Mouse (Mus musculus) layer of hippocampus, adult 9-11 months (tissue): Measurements from ENCODE around the gene Ralgps1.

Experiments used
- DNase-seq: peaks from one replicate; pipeline ENCODE4 v3.0.0; 2022

Gene Ralgps1

GRCm38 (mm10) chr2:33319934-33320333 is 51.4 kb downstream of the Ralgps1 start:
- no peak for DNase-seq

DNA sequence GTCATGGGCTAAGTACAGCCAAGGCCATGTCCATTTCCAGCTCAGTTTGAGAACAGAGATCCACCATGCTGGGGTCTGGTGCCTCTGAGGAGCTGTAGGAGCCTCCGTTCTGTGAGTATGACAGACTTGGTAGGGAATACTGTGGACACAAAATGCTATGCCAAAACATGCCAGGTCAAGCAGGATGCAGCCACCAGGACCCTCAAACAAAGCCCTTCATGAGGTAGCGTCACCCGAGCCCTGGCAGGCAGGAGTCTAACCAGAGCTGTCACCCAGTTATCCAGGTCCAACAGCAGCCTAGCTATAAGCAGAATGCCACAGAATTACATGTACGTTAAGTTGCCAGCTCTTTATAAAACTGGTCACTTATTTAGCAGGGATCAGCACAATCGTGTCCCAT is 51.8 kb downstream of the Ralgps1 start:
- DNase-seq: no peak

GRCm38 (mm10) chr2:33318491-33318964 is 52.8 kb downstream of the Ralgps1 start:
- peak; percentile 54 for DNase-seq

DNA sequence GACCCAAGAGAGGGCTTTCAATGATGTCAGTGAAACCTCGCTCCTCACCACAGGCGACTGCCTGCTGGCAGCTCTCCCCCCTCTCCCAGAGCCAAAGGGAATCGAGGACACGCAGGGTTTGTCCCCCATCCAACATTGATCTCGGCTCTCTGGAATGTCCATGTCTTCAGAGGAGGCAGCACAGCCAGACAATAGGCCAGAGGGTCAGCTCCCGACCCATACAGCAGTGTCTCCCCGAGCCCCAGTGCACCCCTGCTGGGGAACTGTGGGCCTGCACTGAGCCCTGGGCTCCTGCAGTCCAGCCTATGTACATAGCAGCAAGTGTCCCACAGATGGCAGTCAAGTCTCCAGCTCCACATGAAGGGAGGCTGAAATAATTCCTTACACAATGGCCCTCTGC is 54.8 kb downstream of the Ralgps1 start:
- peak; percentile 75 for DNase-seq

GRCm38 (mm10) chr2:33316063-33316405 is 55.3 kb downstream of the Ralgps1 start:
- no peak for DNase-seq

DNA sequence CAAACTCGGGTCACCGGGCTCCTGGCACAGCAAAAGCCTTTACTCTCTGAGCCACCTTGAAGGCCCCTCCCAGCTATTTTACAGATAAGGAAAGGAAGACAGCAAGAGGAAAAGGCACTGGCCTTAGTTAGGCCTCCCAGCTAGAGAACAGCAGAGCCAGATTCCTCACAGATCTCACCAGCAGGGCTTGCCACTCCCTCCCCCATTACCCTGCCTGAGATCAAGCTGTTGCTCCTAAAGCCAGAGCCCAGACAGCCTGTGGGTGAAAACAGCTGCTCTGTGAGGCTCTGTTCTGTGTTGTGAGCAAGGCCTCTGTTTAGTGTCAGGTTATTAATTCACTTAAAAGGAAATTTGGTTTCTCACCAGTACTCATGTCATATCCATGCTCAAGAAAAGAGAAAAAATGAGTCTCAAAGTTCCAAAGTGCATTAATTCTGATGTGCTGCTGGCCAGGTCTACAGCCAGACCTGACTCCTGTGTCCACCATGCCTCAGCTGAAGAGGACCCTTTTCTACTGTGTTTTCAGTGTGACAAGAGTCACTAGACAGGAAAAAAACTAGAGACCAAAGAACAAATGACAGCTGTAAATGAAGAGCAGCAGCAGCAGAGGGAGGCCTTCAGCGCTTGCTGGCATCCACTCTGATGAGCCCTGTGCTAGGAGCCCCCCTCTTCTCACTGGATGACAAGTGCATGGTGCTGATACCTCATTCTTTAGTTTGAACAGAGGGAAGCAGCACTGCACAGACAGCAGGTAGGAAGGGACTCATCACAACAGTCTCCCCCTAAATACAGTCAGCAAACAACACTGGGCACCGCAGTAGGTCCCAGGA is 55.8 kb downstream of the Ralgps1 start:
- peak; percentile 73 for DNase-seq

- DNase-seq: peak; percentile 68
Measured at GRCm38 (mm10) chr2:33309426-33309825, 61.9 kb downstream of the Ralgps1 start.

DNA sequence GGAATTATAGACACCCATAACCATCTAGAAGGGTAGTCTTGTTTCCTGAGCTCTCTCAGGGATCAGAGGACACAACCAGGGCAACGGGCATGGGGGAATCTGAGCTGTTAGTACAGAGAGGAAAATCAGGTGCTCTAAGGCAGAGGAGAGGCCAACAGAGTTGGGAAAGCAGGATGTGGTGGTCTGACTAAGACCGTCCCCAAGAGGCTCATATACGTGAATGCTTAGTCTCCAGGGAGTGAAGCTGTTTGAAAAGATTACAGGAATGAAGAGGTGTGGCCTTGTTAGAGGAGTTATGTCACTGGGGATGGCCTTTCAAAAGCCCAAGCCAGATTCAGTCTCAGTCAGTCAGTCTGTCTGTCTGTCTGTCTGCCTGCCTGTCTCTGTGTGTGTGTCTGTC is 64.7 kb downstream of the Ralgps1 start:
- no peak for DNase-seq

DNA sequence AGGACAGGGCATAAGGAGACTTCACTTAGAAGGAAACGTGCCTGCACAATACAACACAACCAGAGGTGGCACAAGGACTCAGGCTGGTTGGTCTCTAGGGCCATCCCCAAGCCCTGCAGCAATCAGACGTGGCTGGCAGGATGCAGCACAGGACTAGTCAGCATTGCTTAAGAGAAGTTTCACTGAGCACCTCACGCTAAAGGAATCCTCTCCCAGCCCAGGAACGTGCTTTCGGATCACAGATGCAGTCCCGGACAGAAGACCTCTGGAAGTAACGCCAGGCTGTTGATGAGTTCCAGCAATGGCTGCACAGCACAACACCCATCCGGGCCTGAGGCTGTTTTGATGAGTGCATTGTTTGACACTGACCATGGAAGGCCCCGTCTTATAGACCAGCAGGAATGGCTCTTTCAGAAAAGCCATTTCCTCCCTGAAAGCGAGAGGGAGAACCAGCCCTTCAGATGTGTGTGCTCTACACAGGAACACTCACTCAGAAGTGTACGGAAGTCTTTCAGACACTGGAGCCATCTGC is 67.8 kb downstream of the Ralgps1 start:
- no peak for DNase-seq

GRCm38 (mm10) chr2:33302828-33303227 is 68.5 kb downstream of the Ralgps1 start:
- DNase-seq: no peak

GRCm38 (mm10) chr2:33302405-33302804 is 68.9 kb downstream of the Ralgps1 start:
- DNase-seq: no peak

- peak; percentile 41 for DNase-seq
Measured at GRCm38 (mm10) chr2:33300371-33301046, 70.8 kb downstream of the Ralgps1 start.

DNA sequence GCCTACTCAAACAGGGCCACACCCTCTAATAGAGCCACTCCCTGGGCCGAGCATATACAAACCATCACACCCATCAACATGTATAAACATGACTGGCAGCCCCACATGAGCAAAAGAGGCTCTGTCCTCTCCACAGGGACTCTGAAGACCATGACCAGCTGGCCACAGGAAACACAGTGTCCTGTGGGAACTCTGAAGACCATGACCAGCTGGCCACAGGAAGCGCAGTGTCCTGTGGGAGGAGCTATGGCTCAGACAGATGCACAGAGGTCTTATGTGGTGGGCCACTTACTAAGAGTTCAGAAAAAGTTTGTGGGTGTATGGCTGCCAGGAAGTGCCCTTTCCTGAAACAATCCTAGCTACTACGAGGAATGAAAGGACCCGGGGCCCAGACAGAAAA is 72.4 kb downstream of the Ralgps1 start:
- DNase-seq: no peak

GRCm38 (mm10) chr2:33295115-33295514 is 76.2 kb downstream of the Ralgps1 start:
- no peak for DNase-seq

DNA sequence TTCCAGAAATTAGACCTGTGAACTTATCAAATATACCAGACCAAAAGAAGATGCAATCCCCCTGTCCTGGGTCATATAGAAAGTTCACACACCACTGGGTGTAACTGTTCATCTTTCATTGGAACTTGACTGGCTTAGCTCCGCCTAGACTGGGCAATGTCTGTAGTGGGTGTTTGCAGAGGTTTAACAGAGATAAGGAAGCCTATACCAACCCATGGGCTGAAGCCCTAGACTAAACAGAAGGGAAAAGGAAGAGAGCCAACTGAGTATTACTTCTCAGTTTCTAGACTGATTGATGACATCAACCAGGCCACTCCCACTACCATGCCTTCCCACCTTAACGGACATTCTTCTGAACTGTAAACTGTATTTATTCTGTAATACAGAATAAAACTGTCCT is 79.2 kb downstream of the Ralgps1 start:
- DNase-seq: no peak

DNA sequence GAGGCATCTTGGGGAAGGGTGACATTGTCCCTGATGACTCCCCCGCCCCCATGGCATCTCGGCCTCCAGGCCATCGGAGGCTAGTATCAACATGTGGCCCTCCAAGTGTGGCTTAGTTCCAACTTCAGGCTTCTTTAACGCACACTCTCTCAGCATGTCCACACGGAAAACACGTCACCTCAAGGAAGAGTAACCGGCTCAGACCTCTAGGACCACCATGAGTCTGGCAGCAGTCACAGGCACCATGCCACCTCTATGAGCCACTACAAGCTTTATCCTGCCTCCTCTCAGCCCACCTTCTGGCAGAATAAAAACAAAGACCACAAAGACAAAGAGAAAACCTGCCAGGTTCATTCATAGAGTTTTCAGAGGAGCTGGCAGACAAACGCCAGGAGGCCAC is 80.8 kb downstream of the Ralgps1 start:
- DNase-seq: no peak

DNA sequence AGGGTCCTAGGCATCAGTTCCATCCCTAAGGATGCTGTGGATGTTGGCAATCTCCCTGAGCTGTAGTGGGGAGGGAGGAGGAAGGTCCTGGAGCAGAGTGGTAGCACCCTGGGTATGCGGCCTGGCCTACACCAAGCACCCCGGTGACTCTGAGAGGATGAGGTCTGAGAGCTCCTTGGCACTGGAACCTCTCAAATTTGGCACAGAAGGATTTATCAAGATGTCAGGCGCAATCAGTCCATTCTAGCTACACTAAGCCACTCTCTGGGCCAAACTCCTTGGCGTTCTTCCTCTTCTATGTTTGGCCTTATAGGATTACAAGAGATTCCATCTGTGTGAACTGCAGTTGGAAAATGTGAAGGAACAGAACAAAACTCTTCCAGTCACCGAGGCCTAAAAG is 82.4 kb downstream of the Ralgps1 start:
- DNase-seq: no peak

DNA sequence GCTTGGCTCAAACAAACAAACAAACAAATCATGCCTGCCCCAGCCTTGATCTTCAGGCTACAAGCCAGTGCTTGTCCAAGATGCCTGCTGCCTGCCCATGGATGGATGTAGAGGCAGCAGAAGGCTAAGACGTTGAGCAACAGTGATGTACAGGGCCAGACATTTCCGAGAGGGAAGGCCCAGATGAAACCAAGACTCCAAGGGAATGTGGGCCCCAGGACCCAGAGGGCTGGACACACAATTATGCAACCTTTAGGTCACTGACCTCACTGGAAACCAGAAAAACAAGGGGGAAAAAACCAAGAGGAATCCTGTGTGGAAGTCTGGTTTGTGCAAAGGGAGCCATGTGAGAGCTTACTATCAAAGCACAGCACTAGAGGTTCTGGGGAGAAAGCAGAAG is 87.6 kb downstream of the Ralgps1 start:
- no peak for DNase-seq

DNA sequence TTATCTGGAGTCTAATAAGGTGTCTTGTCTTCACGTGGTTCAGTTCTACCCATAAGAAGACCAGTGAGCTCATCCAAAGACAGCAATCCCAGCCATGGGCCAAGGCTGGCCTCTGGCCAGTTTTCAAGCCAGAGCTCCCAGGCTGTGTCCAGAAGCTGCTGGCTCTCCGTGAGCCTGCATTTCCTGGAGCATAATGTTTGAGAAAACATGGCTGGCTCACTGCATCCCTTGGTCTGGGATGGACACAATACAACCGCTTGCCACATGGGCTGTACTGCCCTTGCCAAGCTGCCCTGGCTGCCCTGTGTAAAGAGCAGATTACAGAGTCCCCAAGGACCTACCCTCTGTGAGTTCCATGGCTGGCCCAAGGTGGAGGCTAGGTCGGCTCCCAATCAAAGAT is 88.4 kb downstream of the Ralgps1 start:
- DNase-seq: peak; percentile 25

DNA sequence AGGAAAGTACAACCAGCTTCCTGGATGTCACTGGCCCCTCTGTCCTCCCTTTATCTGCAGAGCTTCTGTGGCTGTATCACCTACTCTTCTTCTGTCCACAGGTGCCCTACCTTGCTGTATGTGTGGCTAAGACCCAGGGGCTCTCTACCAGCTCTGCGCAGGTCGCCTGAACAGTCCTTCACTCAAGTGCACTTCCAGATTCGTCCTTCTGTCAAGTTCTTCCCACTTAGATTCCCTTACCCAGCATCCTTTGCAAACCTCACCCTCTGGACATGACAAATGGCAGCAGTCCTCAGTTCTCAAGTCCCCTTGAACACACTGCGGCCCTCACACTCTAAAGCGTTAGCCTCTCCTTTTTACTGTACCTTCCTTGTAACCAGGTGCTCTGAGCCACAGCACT is 89.5 kb downstream of the Ralgps1 start:
- no peak for DNase-seq

DNA sequence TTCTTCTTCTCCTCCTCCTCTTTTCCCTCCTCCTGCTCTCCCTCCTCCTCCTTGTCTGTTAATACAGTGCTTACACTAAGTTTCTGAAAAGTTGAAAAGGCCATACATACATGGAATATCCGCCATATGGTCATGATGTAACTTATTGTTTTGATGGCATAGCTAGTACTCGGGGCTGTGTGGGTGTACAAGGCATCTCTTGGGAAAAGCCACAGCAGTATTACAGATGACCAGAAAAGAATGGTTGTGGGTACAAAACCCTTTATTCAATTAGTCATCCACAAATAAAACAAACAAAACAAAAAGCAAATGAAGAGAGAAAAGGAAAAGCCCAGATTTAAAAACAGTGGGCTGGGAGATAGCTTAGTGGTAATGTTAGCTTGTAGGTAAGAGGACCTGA is 90.8 kb downstream of the Ralgps1 start:
- no peak for DNase-seq

- DNase-seq: no peak
Measured at GRCm38 (mm10) chr2:33279758-33280157, 91.5 kb downstream of the Ralgps1 start.

GRCm38 (mm10) chr2:33274719-33275490 is 96.4 kb downstream of the Ralgps1 start:
- no peak for DNase-seq
